Mouse (Mus musculus) lung, postnatal 25 days (tissue): ENCODE measurements around the gene Ptcd1.
A peak's percentile ranks its signal among the peaks of the same experiment; 100 is the strongest.
"Not testable (repeated sequence)": the region's sequence is repeated elsewhere in the genome, so short reads cannot be mapped to it uniquely, and the experiment has no call there.

ENCODE experiments used
- DNase-seq: peaks from one replicate; pipeline ENCODE4 v3.0.0; 2022; ENCODE audit warnings: low spot score

The Ptcd1 gene

GRCm38 (mm10) chr5:145164710-145165109, 2.2 kb downstream of the Ptcd1 start:
- DNase-seq = no peak

- no peak for DNase-seq
Measured at GRCm38 (mm10) chr5:145161361-145161760, 5.5 kb downstream of the Ptcd1 start.

GRCm38 (mm10) chr5:145152690-145153089, 14.2 kb downstream of the Ptcd1 start:
- no peak for DNase-seq

- no peak for DNase-seq
Measured at GRCm38 (mm10) chr5:145149294-145149693, 17.6 kb downstream of the Ptcd1 start.

- DNase-seq = no peak
Measured at GRCm38 (mm10) chr5:145147748-145148147, 19.2 kb downstream of the Ptcd1 start.

GRCm38 (mm10) chr5:145140611-145141010, 26.3 kb downstream of the Ptcd1 start:
- no peak for DNase-seq

GRCm38 (mm10) chr5:145139571-145140519, 27.1 kb downstream of the Ptcd1 start, which contains the start of the genes Pdap1 and Bud31:
Gene Pdap1, minus strand, starts transcription at chr5:145140238.
Gene Bud31, plus strand, starts transcription at chr5:145140362.
- peak; percentile 96 for DNase-seq

- no peak for DNase-seq
Measured at GRCm38 (mm10) chr5:145138836-145139235, 28.1 kb downstream of the Ptcd1 start.

GRCm38 (mm10) chr5:145133275-145133674, 33.6 kb downstream of the Ptcd1 start:
- DNase-seq = not testable (repeated sequence)

GRCm38 (mm10) chr5:145130995-145131394, 35.9 kb downstream of the Ptcd1 start:
- no peak for DNase-seq

GRCm38 (mm10) chr5:145130191-145130590, 36.7 kb downstream of the Ptcd1 start:
- DNase-seq = no peak

GRCm38 (mm10) chr5:145129773-145130172, 37.1 kb downstream of the Ptcd1 start:
- DNase-seq = not testable (repeated sequence)

GRCm38 (mm10) chr5:145129124-145129523, 37.8 kb downstream of the Ptcd1 start:
- DNase-seq = no peak

GRCm38 (mm10) chr5:145126580-145126979, 40.3 kb downstream of the Ptcd1 start:
- no peak for DNase-seq

- DNase-seq = no peak
Measured at GRCm38 (mm10) chr5:145123396-145123795, 43.5 kb downstream of the Ptcd1 start.

- DNase-seq = no peak
Measured at GRCm38 (mm10) chr5:145120921-145121320, 46.0 kb downstream of the Ptcd1 start.

- DNase-seq = no peak
Measured at GRCm38 (mm10) chr5:145119385-145119784, 47.5 kb downstream of the Ptcd1 start.

GRCm38 (mm10) chr5:145118461-145118860, 48.4 kb downstream of the Ptcd1 start:
- DNase-seq = no peak

GRCm38 (mm10) chr5:145118005-145118404, 48.9 kb downstream of the Ptcd1 start:
- peak; percentile 34 for DNase-seq

GRCm38 (mm10) chr5:145116916-145117315, 50.0 kb downstream of the Ptcd1 start:
- DNase-seq = peak; percentile 77

GRCm38 (mm10) chr5:145116316-145116715, 50.6 kb downstream of the Ptcd1 start:
- DNase-seq = peak; percentile 87

- no peak for DNase-seq
Measured at GRCm38 (mm10) chr5:145115736-145116135, 51.2 kb downstream of the Ptcd1 start.
